Mouse (Mus musculus) heart, adult 2 months (tissue): ENCODE measurements around the gene Nipbl. TPM values are rescaled to one million over a fixed set of nuclear protein-coding genes. Genes with fewer than 3 reads are reported as not detected.

ENCODE experiments used
- DNase-seq, 2 experiments: peaks; one replicate each; pipeline ENCODE4 v3.0.0; 2021
- H3K27ac ChIP-seq: fragments of 200-600 bp; 2 replicates; pipeline ENCODE4 v1.8.1; 2022
- H3K27me3 ChIP-seq: fragments of 200-500 bp; 2 replicates; pipeline ENCODE4 v1.6.1; 2012; ENCODE audit warnings: mild to moderate bottlenecking, low read length, inconsistent platforms, mixed read lengths; ENCODE audit not compliant: control insufficient read depth, insufficient read depth
- H3K36me3 ChIP-seq: fragments of 200-500 bp; 2 replicates; pipeline ENCODE4 v1.6.1; 2012; ENCODE audit warnings: low read length, inconsistent platforms; ENCODE audit not compliant: control insufficient read depth, insufficient read depth
- H3K4me1 ChIP-seq: fragments of 200-500 bp; 2 replicates; pipeline ENCODE4 v1.6.1; 2011; ENCODE audit warnings: low read length; ENCODE audit not compliant: control insufficient read depth, insufficient read depth
- H3K4me3 ChIP-seq: fragments of 200-600 bp; 2 replicates; pipeline ENCODE4 v1.8.1; 2022
- H3K79me2 ChIP-seq: fragments of 200-500 bp; replicated peaks from 2 replicates; pipeline ENCODE4 v1.6.1; 2012; ENCODE audit warnings: mild to moderate bottlenecking, inconsistent platforms, low read length, moderate library complexity, mixed read lengths; ENCODE audit not compliant: control insufficient read depth, insufficient read depth
- H3K9ac ChIP-seq: fragments of 200-500 bp; 2 replicates; pipeline ENCODE4 v1.6.1; 2012; ENCODE audit warnings: low read depth, mild to moderate bottlenecking, control low read depth, inconsistent platforms, low read length, mixed read lengths
- CTCF ChIP-seq: fragments of 200-600 bp; IDR thresholded peaks from 2 replicates; pipeline ENCODE4 v1.8.1; 2022; ENCODE audit warnings: antibody characterized with exemption, mild to moderate bottlenecking, moderate library complexity
- EP300 ChIP-seq: fragments of 200-500 bp; IDR thresholded peaks from 2 replicates; pipeline ENCODE4 v1.6.1; 2011; ENCODE audit warnings: low read depth, low read length, control low read depth; ENCODE audit not compliant: insufficient read depth
- POLR2A ChIP-seq: fragments of 200-500 bp; IDR thresholded peaks from 2 replicates; pipeline ENCODE4 v1.6.1; 2011; ENCODE audit warnings: mild to moderate bottlenecking, low read depth, low read length, control low read depth; ENCODE audit not compliant: insufficient read depth
- WGBS: fragments of 180-500 bp; shearing (Covaris S2); methylation state at CpG from one replicate; pipeline ENCODE4 v1.1.7; 2018; 5-methylcytosine and 5-hydroxymethylcytosine counted together
- intact Hi-C: fragments of 180-260 bp; cut with DNase I; formaldehyde crosslinking; loops from one replicate; pipeline ENCODE4 v1.15.1; 2025
- polyA plus RNA-seq: library from polyadenylated mRNA; depleted of rRNA; stranded (reverse); fragments of >200 nt; gene quantifications from 2 replicates; pipeline ENCODE4 v1.2.3, GENCODE M21; 2012
- total RNA-seq, 2 experiments: library from RNA; stranded (reverse); gene quantifications; 2 replicates each; pipeline ENCODE4 v1.2.3; 2021

Nipbl gene
- total and polyA plus RNA-seq, 3 experiments = 4.1 to 29.5 (median 26.6) TPM

GRCm38 (mm10) chr15:8340596-8340995 lies 103.7 kb downstream of the Nipbl start:
- intact Hi-C loops = no loop called here
- Histone ChIP-seq H3K9ac (no peak overlapping the region), H3K79me2 (no peaks in the 10 kb centered on the region), H3K36me3 (peaks cover 5% of the 10 kb centered on the region; the same call in 1 of the 2 replicates), H3K4me1 (no peaks in the 10 kb centered on the region), H3K27ac (no peak overlapping the region), H3K27me3 (no peaks in the 10 kb centered on the region), H3K4me3 (no peak overlapping the region)
- no peak for DNase-seq
- TF ChIP-seq EP300 = no peak
- TF ChIP-seq CTCF = no peak
- TF ChIP-seq POLR2A = no peak
- WGBS = 88% methylated on average over 4 of the region's 4 CpGs

- Histone ChIP-seq H3K36me3 (no peaks in the 10 kb centered on the region; the same call in 1 of the 2 replicates), H3K27me3 (no peaks in the 10 kb centered on the region), H3K4me1 (no peaks in the 10 kb centered on the region), H3K79me2 (no peaks in the 10 kb centered on the region), H3K9ac (no peak overlapping the region), H3K4me3 (no peak overlapping the region), H3K27ac (no peak overlapping the region)
- no peak for DNase-seq
- intact Hi-C loops = no loop called here
- WGBS = 96% methylated on average over 3 of the region's 3 CpGs
- TF ChIP-seq EP300 (no peak), POLR2A (no peak)
These were observed 112.7 kb downstream of the Nipbl start for GRCm38 (mm10) chr15:8331547-8331946.

GRCm38 (mm10) chr15:8325629-8326028 lies 118.6 kb downstream of the Nipbl start:
- no peak for TF ChIP-seq CTCF
- no peak for TF ChIP-seq POLR2A
- no peak for TF ChIP-seq EP300
- Histone ChIP-seq H3K27ac (no peak overlapping the region), H3K27me3 (no peaks in the 10 kb centered on the region), H3K4me1 (no peaks in the 10 kb centered on the region), H3K4me3 (no peak overlapping the region), H3K79me2 (no peaks in the 10 kb centered on the region), H3K36me3 (no peaks in the 10 kb centered on the region; the same call in 1 of the 2 replicates), H3K9ac (no peak overlapping the region)
- 92% methylated on average over 2 of the region's 2 CpGs for WGBS
- DNase-seq = no peak
- intact Hi-C loops = loop anchor here (5.0 to 10.0 kb wide), 2 partner anchors 33 to 181 kb away; no protein-coding TSS in a partner anchor

- no peak overlapping the region for H3K4me3 ChIP-seq
- no peaks in the 10 kb centered on the region for H3K79me2 ChIP-seq
- no peak for DNase-seq
- H3K9ac ChIP-seq = no peak overlapping the region
- no peaks in the 10 kb centered on the region for H3K4me1 ChIP-seq
- no peaks in the 10 kb centered on the region; the same call in 1 of the 2 replicates for H3K36me3 ChIP-seq
- no peak overlapping the region for H3K27ac ChIP-seq
- WGBS = 96% methylated on average over 2 of the region's 2 CpGs
- TF ChIP-seq CTCF = no peak
- TF ChIP-seq EP300 = no peak
- no peak for TF ChIP-seq POLR2A
- H3K27me3 ChIP-seq = no peaks in the 10 kb centered on the region
- intact Hi-C loops = loop anchor here (5.0 to 10.0 kb wide), 2 partner anchors 33 to 180 kb away; no protein-coding TSS in a partner anchor
These were observed 119.4 kb downstream of the Nipbl start for GRCm38 (mm10) chr15:8324833-8325232.

- TF ChIP-seq POLR2A (no peak), EP300 (no peak), CTCF (no peak)
- Histone ChIP-seq H3K27ac (no peak overlapping the region), H3K27me3 (no peaks in the 10 kb centered on the region), H3K36me3 (no peaks in the 10 kb centered on the region; the same call in 1 of the 2 replicates), H3K9ac (no peak overlapping the region), H3K4me1 (no peaks in the 10 kb centered on the region), H3K79me2 (no peaks in the 10 kb centered on the region), H3K4me3 (no peak overlapping the region)
- intact Hi-C loops = loop anchor here (10.0 kb wide), 1 partner anchor 179 kb away; no protein-coding TSS in a partner anchor
- no peak for DNase-seq
- 93% methylated on average over 4 of the region's 4 CpGs for WGBS
These were observed 120.2 kb downstream of the Nipbl start for GRCm38 (mm10) chr15:8324061-8324460.

GRCm38 (mm10) chr15:8321491-8321890 lies 122.8 kb downstream of the Nipbl start:
- Histone ChIP-seq H3K4me3 (no peak overlapping the region), H3K79me2 (no peaks in the 10 kb centered on the region), H3K9ac (no peak overlapping the region), H3K27ac (no peak overlapping the region), H3K36me3 (no peaks in the 10 kb centered on the region), H3K4me1 (no peaks in the 10 kb centered on the region), H3K27me3 (no peaks in the 10 kb centered on the region)
- no peak for TF ChIP-seq CTCF
- no peak for TF ChIP-seq POLR2A
- no peak for TF ChIP-seq EP300
- intact Hi-C loops = loop anchor here (10.0 kb wide), 1 partner anchor 177 kb away; no protein-coding TSS in a partner anchor
- DNase-seq = no peak
- 91% methylated on average over 5 of the region's 5 CpGs for WGBS
